Mouse (Mus musculus): ENCODE results near the gene Trappc4. TPM values are rescaled to one million over a fixed set of nuclear protein-coding genes. Genes with fewer than 3 reads are reported as not detected.
A peak's percentile ranks its signal among the peaks of the same experiment; 100 is the strongest.
"Not testable (repeated sequence)": the region's sequence is repeated elsewhere in the genome, so short reads cannot be mapped to it uniquely, and the experiment has no call there.

Gene Trappc4
- 110 and 122 TPM in 2 replicates for polyA plus RNA-seq (2015; fragmentation: Nextera tagmentation; extraction: Ambion mirVana)

DNA sequence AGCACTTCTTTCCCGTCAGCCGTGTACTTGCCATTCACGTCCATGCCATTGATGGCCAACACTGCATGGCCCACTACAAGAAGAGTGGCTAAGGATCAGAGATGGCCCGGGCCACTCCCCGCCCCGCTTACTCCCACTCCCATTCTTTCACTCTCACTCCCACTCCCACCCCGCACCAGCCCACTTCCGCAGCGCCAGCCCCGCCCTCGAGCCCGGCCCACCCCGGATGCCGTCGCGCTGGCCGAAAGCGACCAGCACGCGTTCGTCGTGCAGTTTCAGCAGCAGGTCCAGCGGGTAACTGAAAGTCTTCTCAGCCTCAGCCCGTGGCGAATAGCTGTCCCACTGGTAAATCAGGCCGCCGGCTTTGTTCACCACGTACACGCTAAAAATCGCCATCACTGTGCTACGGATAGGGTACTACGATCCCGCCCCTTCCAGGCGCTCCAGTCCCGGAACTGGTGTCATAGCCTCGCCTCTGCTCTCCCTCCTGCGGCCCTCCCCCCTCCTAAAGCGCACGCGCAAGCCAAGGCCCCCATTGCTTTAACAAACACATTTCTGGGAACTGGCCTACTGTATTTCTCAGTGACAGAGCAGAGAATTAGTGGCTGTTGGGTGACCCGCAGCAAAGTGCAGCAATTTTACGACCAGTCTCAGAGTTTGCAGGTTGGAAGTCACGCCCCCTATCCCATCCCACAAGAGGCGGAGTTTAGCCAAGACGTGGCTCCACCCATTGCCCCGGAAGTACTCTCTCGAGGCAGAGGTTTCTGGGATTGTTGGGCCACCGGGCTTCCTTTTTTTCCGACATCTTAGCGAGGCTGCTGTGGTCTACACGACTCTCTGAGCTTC lies at the start of gene Trappc4, which contains the start of gene Rps25:
Gene Trappc4 (minus strand): TSS at position 695 of the 846 bp plus-strand sequence.
Gene Rps25 (plus strand): TSS at position 234 of the 846 bp plus-strand sequence.
- H3K9me3 ChIP-seq (ENCODE audit: control insufficient read depth, low read length) = no peaks in the 10 kb centered on the region
- H3K27ac ChIP-seq (ENCODE audit: low read length) = peak within 1 kb of the TSS; percentile 96
- H3K4me2 ChIP-seq (ENCODE audit: low read depth, low read length) = peak within 1 kb of the TSS; percentile 63
- WGBS = under 1% methylated on average over 51 of the region's 51 CpGs
- ATAC-seq = peak; percentile 97
- H3K4me3 ChIP-seq (ENCODE audit: low read length) = peak within 1 kb of the TSS; percentile 76
- H3K36me3 ChIP-seq (ENCODE audit: control insufficient read depth, insufficient read depth, low read length) = peaks cover 14% of the 10 kb centered on the region
- H3K9ac ChIP-seq (ENCODE audit: low read depth, low read length) = peak within 1 kb of the TSS; percentile 87
- H3K4me1 ChIP-seq (ENCODE audit: control insufficient read depth, insufficient read depth, low read length) = peaks cover 9% of the 10 kb centered on the region; the same call in 1 of the 2 replicates
- H3K27me3 ChIP-seq (replicated peaks; ENCODE audit: control insufficient read depth, insufficient read depth, low read length) = no peaks in the 10 kb centered on the region

DNA sequence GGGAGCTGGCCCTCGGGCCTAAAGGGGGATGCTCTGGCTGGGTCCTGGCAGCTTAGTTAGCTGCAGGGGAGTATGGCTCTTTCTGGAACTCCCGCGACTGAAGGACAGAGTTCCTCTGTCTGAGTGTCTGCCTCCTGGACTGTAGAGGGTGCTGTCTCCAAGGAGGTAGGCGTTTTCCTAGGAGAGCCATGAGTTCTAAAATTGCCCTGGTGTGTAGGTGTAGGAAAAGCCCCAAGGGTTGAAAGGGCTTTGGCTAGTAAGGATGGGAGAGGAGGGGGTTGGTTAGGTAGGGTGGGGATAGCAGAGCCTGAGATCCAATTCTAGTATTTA lies 47.5 kb upstream of the Trappc4 start, which contains the start of gene Upk2:
Gene Upk2 (minus strand): TSS at position 86 of the 330 bp plus-strand sequence.
- H3K9me3 ChIP-seq (ENCODE audit: control insufficient read depth, low read length) = no peaks in the 10 kb centered on the region
- peak; percentile 24; the same call in 1 of the 2 replicates for ATAC-seq
- WGBS = 25% methylated on average over 4 of the region's 4 CpGs
- peaks cover 8% of the 10 kb centered on the region; the same call in 1 of the 2 replicates for H3K4me1 ChIP-seq (ENCODE audit: control insufficient read depth, insufficient read depth, low read length)
- no peak within 1 kb of the TSS for H3K4me2 ChIP-seq (ENCODE audit: low read depth, low read length)
- H3K4me3 ChIP-seq (ENCODE audit: low read length) = no peak within 1 kb of the TSS
- H3K36me3 ChIP-seq (ENCODE audit: control insufficient read depth, insufficient read depth, low read length) = no peaks in the 10 kb centered on the region
- H3K27me3 ChIP-seq (replicated peaks; ENCODE audit: control insufficient read depth, insufficient read depth, low read length) = peaks cover 8% of the 10 kb centered on the region; the same call in 1 of the 2 replicates
- H3K9ac ChIP-seq (ENCODE audit: low read depth, low read length) = no peak within 1 kb of the TSS
- H3K27ac ChIP-seq (ENCODE audit: low read length) = no peak within 1 kb of the TSS

DNA sequence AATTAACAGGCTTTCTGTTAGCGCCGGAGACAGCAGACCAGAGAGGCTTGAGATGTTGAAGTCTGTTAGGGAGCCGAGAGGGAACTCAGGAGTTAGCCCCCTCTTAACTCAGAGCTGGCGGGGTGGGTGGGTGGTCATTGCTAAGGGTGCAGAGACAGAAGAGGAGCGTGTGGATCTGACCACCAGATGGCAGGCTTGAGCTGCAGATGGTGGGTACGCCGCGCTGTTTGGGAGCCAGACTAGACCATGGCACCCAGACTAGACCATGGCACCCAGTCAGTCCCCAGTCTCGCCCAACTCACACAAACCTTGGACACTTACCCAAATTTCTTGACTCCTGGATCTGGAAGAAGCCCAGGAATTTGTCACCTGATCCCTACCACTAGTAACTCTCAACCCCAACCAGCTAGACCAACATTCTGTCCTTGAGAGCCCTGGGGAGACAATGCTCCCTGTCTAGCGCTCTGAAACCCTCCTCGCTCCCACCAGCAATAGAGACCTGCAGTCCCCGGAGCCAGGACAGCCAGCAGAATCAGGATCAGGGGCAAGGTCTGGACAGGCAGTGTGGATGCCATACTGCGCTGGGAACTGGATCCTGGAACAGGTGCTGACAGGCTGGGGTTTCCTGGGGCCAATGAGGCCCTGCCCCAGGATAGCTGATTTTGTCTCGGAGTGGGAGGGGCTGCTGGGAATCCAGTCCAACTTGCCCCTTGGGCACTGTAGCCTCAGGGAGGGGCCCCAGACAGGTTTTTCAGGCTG lies 46.9 kb upstream of the Trappc4 start:
- Histone ChIP-seq H3K27me3 (replicated peaks; ENCODE audit: control insufficient read depth, insufficient read depth, low read length) (peaks cover 8% of the 10 kb centered on the region; the same call in 1 of the 2 replicates), H3K4me3 (ENCODE audit: low read length) (no peak overlapping the region), H3K9me3 (ENCODE audit: control insufficient read depth, low read length) (no peaks in the 10 kb centered on the region), H3K27ac (ENCODE audit: low read length) (no peak overlapping the region), H3K36me3 (ENCODE audit: control insufficient read depth, insufficient read depth, low read length) (no peaks in the 10 kb centered on the region), H3K4me2 (ENCODE audit: low read depth, low read length) (no peak overlapping the region), H3K9ac (ENCODE audit: low read depth, low read length) (no peak overlapping the region), H3K4me1 (ENCODE audit: control insufficient read depth, insufficient read depth, low read length) (peaks cover 8% of the 10 kb centered on the region; the same call in 1 of the 2 replicates)
- WGBS = 10% methylated on average over 14 of the region's 14 CpGs
- peak; percentile 90 for ATAC-seq

DNA sequence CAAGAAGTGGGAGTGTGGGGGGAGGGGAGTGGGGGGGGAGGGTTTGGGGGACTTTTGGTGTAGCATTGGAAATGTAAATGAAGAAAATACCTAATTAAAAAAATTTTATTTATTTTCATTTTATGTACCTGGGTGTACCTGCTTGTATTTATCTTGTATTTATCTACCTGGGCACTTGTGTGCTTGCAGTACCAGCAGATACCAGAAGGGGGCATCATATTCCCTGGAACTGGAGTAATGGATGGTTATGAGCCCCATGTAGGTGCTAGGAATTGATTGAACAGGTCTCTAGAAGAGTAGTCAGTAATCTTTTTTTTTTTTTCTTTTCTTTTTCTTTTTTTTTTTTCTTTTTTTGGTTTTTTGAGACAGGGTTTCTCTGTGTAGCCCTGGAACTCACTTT lies 43.0 kb upstream of the Trappc4 start:
- ATAC-seq = no peak
- no peaks in the 10 kb centered on the region for H3K36me3 ChIP-seq (ENCODE audit: control insufficient read depth, insufficient read depth, low read length)
- peaks cover 8% of the 10 kb centered on the region; the same call in 1 of the 2 replicates for H3K27me3 ChIP-seq (replicated peaks; ENCODE audit: control insufficient read depth, insufficient read depth, low read length)
- no peaks in the 10 kb centered on the region for H3K9me3 ChIP-seq (ENCODE audit: control insufficient read depth, low read length)
- no peak overlapping the region for H3K4me3 ChIP-seq (ENCODE audit: low read length)
- H3K4me1 ChIP-seq (ENCODE audit: control insufficient read depth, insufficient read depth, low read length) = peaks cover 8% of the 10 kb centered on the region; the same call in 1 of the 2 replicates
- H3K27ac ChIP-seq (ENCODE audit: low read length) = no peak overlapping the region
- H3K4me2 ChIP-seq (ENCODE audit: low read depth, low read length) = no peak overlapping the region
- H3K9ac ChIP-seq (ENCODE audit: low read depth, low read length) = no peak overlapping the region

DNA sequence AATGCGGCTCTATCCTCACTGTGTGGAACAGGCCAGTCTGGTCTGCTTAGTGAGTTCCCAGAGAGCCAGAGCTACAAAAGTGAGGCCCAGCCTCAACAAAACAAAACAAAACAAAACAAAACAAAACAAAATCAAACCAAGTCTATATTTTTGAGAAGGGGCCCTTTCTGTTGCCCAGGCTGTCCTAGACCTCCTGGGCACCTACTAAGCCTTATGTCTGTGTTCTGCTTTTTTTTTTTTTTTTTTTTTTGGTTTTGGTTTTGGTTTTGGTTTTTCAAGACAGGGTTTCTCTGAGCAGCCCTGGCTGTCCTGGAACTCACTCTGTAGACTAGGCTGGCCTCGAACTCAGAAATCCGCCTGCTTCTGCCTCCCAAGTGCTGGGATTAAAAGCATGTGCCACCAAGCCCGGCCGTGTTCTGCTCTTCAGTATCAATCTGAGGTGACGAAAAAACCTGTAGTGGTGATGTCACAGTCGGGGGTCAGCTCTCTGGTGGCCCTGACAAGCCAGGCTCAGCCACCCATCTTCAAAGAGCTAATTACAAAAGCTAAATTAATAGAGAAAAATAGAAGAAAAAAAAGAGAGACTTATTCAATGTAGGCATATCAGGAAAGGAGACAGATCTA lies 37.1 kb upstream of the Trappc4 start:
- not testable (repeated sequence) for H3K9ac ChIP-seq (ENCODE audit: low read depth, low read length); ATAC-seq; H3K27me3 ChIP-seq (replicated peaks; ENCODE audit: control insufficient read depth, insufficient read depth, low read length); H3K4me2 ChIP-seq (ENCODE audit: low read depth, low read length); H3K27ac ChIP-seq (ENCODE audit: low read length); H3K4me3 ChIP-seq (ENCODE audit: low read length); H3K4me1 ChIP-seq (ENCODE audit: control insufficient read depth, insufficient read depth, low read length); H3K36me3 ChIP-seq (ENCODE audit: control insufficient read depth, insufficient read depth, low read length); H3K9me3 ChIP-seq (ENCODE audit: control insufficient read depth, low read length)
- 83% methylated on average over 7 of the region's 7 CpGs for WGBS

DNA sequence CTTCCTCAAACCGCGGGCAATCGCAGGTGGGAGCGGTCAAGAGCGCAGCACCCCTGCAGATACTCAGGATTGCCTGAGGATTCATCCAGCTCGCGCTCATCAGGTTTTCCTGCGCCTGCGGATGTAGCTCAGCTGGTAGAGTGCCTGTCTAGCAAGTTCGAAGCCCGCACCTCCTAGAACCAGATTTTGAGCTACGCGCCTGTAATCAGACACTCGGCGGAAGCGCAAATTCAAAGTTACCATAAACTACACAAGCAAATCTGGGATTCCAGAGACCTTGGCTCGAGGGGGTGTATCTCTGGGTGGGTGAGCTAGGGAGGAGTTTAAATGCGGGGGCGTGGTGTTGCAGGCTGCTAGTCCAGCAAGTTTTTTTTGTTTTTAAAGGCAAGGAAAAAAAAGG lies 33.6 kb upstream of the Trappc4 start, which contains the start of gene Foxr1:
Gene Foxr1 (minus strand): TSS at position 176 of the 400 bp plus-strand sequence.
- Histone ChIP-seq H3K9ac (ENCODE audit: low read depth, low read length) (no peak within 1 kb of the TSS), H3K27me3 (replicated peaks; ENCODE audit: control insufficient read depth, insufficient read depth, low read length) (no peaks in the 10 kb centered on the region), H3K4me3 (ENCODE audit: low read length) (no peak within 1 kb of the TSS), H3K36me3 (ENCODE audit: control insufficient read depth, insufficient read depth, low read length) (no peaks in the 10 kb centered on the region), H3K9me3 (ENCODE audit: control insufficient read depth, low read length) (no peaks in the 10 kb centered on the region), H3K4me1 (ENCODE audit: control insufficient read depth, insufficient read depth, low read length) (no peaks in the 10 kb centered on the region), H3K27ac (ENCODE audit: low read length) (no peak within 1 kb of the TSS), H3K4me2 (ENCODE audit: low read depth, low read length) (no peak within 1 kb of the TSS)
- 74% methylated on average over 19 of the region's 19 CpGs for WGBS
- no peak for ATAC-seq

DNA sequence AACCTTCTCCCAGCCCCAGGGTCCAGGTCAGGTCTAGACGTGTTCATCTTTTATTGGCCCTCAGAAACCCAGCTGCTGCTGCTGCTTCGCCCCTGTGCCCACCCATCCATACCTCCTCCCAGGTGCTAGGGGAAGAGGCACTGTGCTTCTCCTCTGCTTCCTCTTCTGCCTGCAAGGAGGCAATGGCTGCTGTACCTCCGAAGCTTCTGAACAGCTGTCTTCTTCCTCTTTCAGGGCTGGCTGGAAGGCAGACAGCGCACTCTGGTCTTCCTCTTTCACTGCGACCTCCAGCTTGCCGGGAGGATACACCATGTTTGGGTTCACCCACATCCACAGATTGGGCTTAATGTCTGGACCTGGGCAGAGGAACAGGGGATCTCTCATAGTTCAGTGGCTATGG lies 28.3 kb upstream of the Trappc4 start:
- Histone ChIP-seq H3K4me1 (ENCODE audit: control insufficient read depth, insufficient read depth, low read length) (no peaks in the 10 kb centered on the region), H3K27me3 (replicated peaks; ENCODE audit: control insufficient read depth, insufficient read depth, low read length) (no peaks in the 10 kb centered on the region), H3K27ac (ENCODE audit: low read length) (no peak overlapping the region), H3K9me3 (ENCODE audit: control insufficient read depth, low read length) (no peaks in the 10 kb centered on the region), H3K36me3 (ENCODE audit: control insufficient read depth, insufficient read depth, low read length) (no peaks in the 10 kb centered on the region), H3K4me2 (ENCODE audit: low read depth, low read length) (no peak overlapping the region), H3K4me3 (ENCODE audit: low read length) (no peak overlapping the region), H3K9ac (ENCODE audit: low read depth, low read length) (no peak overlapping the region)
- no peak for ATAC-seq
- 74% methylated on average over 6 of the region's 6 CpGs for whole genome bisulfite sequencing

DNA sequence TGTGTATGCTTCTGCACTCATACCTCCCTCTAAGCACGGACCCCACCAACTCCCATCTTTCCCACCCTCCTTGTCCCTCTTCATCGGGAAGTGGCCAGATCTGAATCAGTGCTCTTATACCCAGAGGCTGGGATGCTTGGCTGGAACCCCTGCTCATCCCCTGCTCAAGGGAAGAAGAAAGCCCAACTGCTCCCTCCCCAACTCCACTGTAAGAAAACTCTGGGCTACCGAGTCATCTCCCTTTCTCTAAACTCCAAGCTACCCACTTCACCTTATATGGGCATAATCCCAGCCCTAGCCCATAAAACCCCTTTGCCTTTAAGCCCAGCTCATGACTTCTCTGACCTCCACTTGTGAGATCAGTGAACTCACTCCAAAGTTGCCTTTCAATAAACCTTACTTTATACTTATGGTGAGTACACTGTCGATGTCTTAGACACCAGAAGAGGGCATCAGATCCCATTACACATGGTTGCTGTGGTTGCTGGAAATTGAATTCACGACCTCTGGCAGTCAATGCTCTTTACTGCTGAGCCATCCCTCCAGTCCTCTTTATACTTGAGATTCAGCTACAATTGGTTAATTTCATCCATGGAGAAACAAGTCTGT lies 25.3 kb upstream of the Trappc4 start:
- no peak overlapping the region for H3K9ac ChIP-seq (ENCODE audit: low read depth, low read length)
- WGBS = 39% methylated on average over 5 of the region's 5 CpGs
- H3K4me1 ChIP-seq (ENCODE audit: control insufficient read depth, insufficient read depth, low read length) = no peaks in the 10 kb centered on the region
- no peak for ATAC-seq
- no peak overlapping the region for H3K4me2 ChIP-seq (ENCODE audit: low read depth, low read length)
- H3K4me3 ChIP-seq (ENCODE audit: low read length) = no peak overlapping the region
- no peaks in the 10 kb centered on the region for H3K9me3 ChIP-seq (ENCODE audit: control insufficient read depth, low read length)
- no peak overlapping the region for H3K27ac ChIP-seq (ENCODE audit: low read length)
- H3K27me3 ChIP-seq (replicated peaks; ENCODE audit: control insufficient read depth, insufficient read depth, low read length) = no peaks in the 10 kb centered on the region
- H3K36me3 ChIP-seq (ENCODE audit: control insufficient read depth, insufficient read depth, low read length) = no peaks in the 10 kb centered on the region

Data from intestine, embryonic 16.5 days (tissue).